Mouse (Mus musculus) heart, adult 2 months (tissue): Measurements from ENCODE around the gene Usp13. TPM values are rescaled to one million over a fixed set of nuclear protein-coding genes. Genes with fewer than 3 reads are reported as not detected.

Experiments
- DNase-seq, 2 experiments: peaks; one replicate each; pipeline ENCODE4 v3.0.0; 2021
- H3K27ac ChIP-seq: fragments of 200-600 bp; 2 replicates; pipeline ENCODE4 v1.8.1; 2022
- H3K27me3 ChIP-seq: fragments of 200-500 bp; 2 replicates; pipeline ENCODE4 v1.6.1; 2012; ENCODE audit warnings: mild to moderate bottlenecking, low read length, inconsistent platforms, mixed read lengths; ENCODE audit not compliant: control insufficient read depth, insufficient read depth
- H3K36me3 ChIP-seq: fragments of 200-500 bp; 2 replicates; pipeline ENCODE4 v1.6.1; 2012; ENCODE audit warnings: low read length, inconsistent platforms; ENCODE audit not compliant: control insufficient read depth, insufficient read depth
- H3K4me1 ChIP-seq: fragments of 200-500 bp; 2 replicates; pipeline ENCODE4 v1.6.1; 2011; ENCODE audit warnings: low read length; ENCODE audit not compliant: control insufficient read depth, insufficient read depth
- H3K4me3 ChIP-seq: fragments of 200-600 bp; 2 replicates; pipeline ENCODE4 v1.8.1; 2022
- H3K79me2 ChIP-seq: fragments of 200-500 bp; replicated peaks from 2 replicates; pipeline ENCODE4 v1.6.1; 2012; ENCODE audit warnings: mild to moderate bottlenecking, inconsistent platforms, low read length, moderate library complexity, mixed read lengths; ENCODE audit not compliant: control insufficient read depth, insufficient read depth
- H3K9ac ChIP-seq: fragments of 200-500 bp; 2 replicates; pipeline ENCODE4 v1.6.1; 2012; ENCODE audit warnings: low read depth, mild to moderate bottlenecking, control low read depth, inconsistent platforms, low read length, mixed read lengths
- CTCF ChIP-seq: fragments of 200-600 bp; IDR thresholded peaks from 2 replicates; pipeline ENCODE4 v1.8.1; 2022; ENCODE audit warnings: antibody characterized with exemption, mild to moderate bottlenecking, moderate library complexity
- EP300 ChIP-seq: fragments of 200-500 bp; IDR thresholded peaks from 2 replicates; pipeline ENCODE4 v1.6.1; 2011; ENCODE audit warnings: low read depth, low read length, control low read depth; ENCODE audit not compliant: insufficient read depth
- POLR2A ChIP-seq: fragments of 200-500 bp; IDR thresholded peaks from 2 replicates; pipeline ENCODE4 v1.6.1; 2011; ENCODE audit warnings: mild to moderate bottlenecking, low read depth, low read length, control low read depth; ENCODE audit not compliant: insufficient read depth
- WGBS: fragments of 180-500 bp; shearing (Covaris S2); methylation state at CpG from one replicate; pipeline ENCODE4 v1.1.7; 2018; 5-methylcytosine and 5-hydroxymethylcytosine counted together
- intact Hi-C: fragments of 180-260 bp; cut with DNase I; formaldehyde crosslinking; loops from one replicate; pipeline ENCODE4 v1.15.1; 2025
- polyA plus RNA-seq: library from polyadenylated mRNA; depleted of rRNA; stranded (reverse); fragments of >200 nt; gene quantifications from 2 replicates; pipeline ENCODE4 v1.2.3, GENCODE M21; 2012; rRNA removed
- total RNA-seq, 2 experiments: library from RNA; stranded (reverse); gene quantifications; 2 replicates each; pipeline ENCODE4 v1.2.3; 2021

Usp13 gene
- total and polyA plus RNA-seq, 3 experiments = 47.9 to 204 (median 183) TPM

DNA sequence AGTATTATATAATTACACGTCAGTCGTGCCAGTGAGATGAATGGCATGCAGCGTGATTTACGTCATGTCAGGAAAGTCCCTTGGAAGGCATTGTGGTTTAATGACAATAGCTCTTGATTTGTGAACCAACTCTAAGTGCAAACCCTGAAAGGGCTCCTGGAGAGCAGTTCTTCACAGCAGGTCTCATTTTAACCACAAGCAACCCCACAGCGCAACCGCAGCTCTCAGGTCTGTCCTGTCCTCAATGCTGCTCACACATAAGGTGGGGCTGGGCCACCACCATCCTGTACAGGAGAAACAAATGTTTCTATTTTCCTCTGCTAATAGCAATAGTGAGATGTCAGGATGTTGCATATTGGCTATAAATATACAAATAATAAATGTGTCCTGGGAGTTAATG, 161.9 kb downstream of the Usp13 start:
- no peak for TF ChIP-seq EP300
- no peak overlapping the region for H3K9ac ChIP-seq
- H3K79me2 ChIP-seq = no peaks in the 10 kb centered on the region
- no peak overlapping the region for H3K4me3 ChIP-seq
- WGBS = 80% methylated on average over 6 of the region's 6 CpGs
- intact Hi-C loops = no loop called here
- H3K27me3 ChIP-seq = no peaks in the 10 kb centered on the region
- H3K4me1 ChIP-seq = no peaks in the 10 kb centered on the region
- no peaks in the 10 kb centered on the region for H3K36me3 ChIP-seq
- no peak overlapping the region for H3K27ac ChIP-seq
- no peak for DNase-seq

DNA sequence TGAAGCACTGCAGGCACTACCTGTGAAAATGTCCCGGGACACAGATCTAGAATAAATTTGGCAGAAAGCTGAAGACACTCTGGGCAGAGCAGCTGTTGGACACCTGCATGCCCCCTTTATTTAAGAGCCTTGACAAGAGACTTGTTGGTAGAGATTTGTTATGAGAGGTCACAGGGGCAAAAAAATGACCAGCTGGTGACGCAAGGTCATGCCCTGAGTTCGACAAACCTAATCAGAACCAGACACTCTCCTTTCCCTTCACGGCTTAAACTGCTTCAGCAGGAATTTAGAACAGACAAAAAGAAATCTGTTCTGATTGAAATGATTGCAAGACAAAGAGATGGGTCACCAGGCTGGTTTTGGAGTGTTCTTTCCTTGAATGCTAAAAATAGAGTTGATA, 162.6 kb downstream of the Usp13 start:
- 65% methylated on average over 4 of the region's 4 CpGs for WGBS
- Histone ChIP-seq H3K4me1 (no peaks in the 10 kb centered on the region), H3K4me3 (no peak overlapping the region), H3K27me3 (no peaks in the 10 kb centered on the region), H3K27ac (no peak overlapping the region), H3K36me3 (no peaks in the 10 kb centered on the region), H3K79me2 (no peaks in the 10 kb centered on the region), H3K9ac (no peak overlapping the region)
- TF ChIP-seq POLR2A = no peak
- TF ChIP-seq EP300 = no peak
- intact Hi-C loops = no loop called here
- no peak for DNase-seq

DNA sequence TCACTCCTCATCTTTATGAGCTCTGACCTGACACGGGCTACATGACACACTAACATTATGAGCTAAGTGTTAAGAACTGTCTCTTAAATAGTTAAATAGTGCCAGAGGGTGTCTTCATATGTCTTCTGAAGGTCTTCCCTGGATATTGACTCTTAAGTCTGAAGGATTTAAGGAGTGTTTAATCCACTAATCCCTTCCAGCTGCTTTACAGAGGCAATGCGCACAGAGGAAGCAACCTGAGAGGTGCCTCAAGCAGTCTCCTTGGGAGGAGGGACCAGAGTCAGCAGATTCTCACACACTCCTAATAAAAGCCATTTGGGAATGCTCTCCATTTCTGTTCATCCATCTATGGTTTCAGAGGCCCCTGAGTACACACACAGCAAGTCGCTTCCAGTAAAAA, 167.8 kb downstream of the Usp13 start:
- intact Hi-C loops = no loop called here
- H3K4me1 ChIP-seq = no peaks in the 10 kb centered on the region
- WGBS = 83% methylated on average over 3 of the region's 3 CpGs

More for the DNA sequence above, 167.8 kb downstream of the Usp13 start:
- H3K27ac ChIP-seq = no peak overlapping the region
- no peaks in the 10 kb centered on the region for H3K27me3 ChIP-seq
- no peaks in the 10 kb centered on the region for H3K79me2 ChIP-seq
- DNase-seq = no peak
- H3K4me3 ChIP-seq = no peak overlapping the region
- H3K36me3 ChIP-seq = no peaks in the 10 kb centered on the region
- TF ChIP-seq CTCF (no peak), EP300 (no peak), POLR2A (no peak)
- H3K9ac ChIP-seq = no peak overlapping the region

Other genes with a start within 250 kb of the Usp13 start
- gene Gnb4, start 201.0 kb upstream of the Usp13 start, total RNA-seq = 10 to 100 TPM; 12.4 to 15.5 TPM
- gene Gnb4, start 201.0 kb upstream of the Usp13 start, polyA plus RNA-seq = 18.5 and 36.0 TPM in 2 replicates
- gene Actl6a, start 111.2 kb upstream of the Usp13 start, total RNA-seq = 10 to 100 TPM; 22.1 to 22.9 TPM
- 11.1 and 18.1 TPM in 2 replicates for gene Actl6a, start 111.2 kb upstream of the Usp13 start, polyA plus RNA-seq
- gene Ndufb5, start 80.6 kb upstream of the Usp13 start, total RNA-seq = 100 to 1,000 TPM; 793 to 933 TPM
- gene Ndufb5, start 80.6 kb upstream of the Usp13 start, polyA plus RNA-seq = 925 and 1,211 TPM in 2 replicates
- 10 to 100 TPM; 39.3 to 44.8 TPM for gene Mrpl47, start 79.9 kb upstream of the Usp13 start, total RNA-seq
- gene Mrpl47, start 79.9 kb upstream of the Usp13 start, polyA plus RNA-seq = 4.8 and 10.8 TPM in 2 replicates